Mouse (Mus musculus) adrenal gland, adult 8-10 months (tissue): ENCODE measurements around the gene Gm29094. TPM values are rescaled to one million over a fixed set of nuclear protein-coding genes. Genes with fewer than 3 reads are reported as not detected.
"Not testable (repeated sequence)": the region's sequence is repeated elsewhere in the genome, so short reads cannot be mapped to it uniquely, and the experiment has no call there.

ENCODE experiments used
- DNase-seq: peaks from one replicate; pipeline ENCODE4 v3.0.0; 2022
- total RNA-seq, 4 experiments: library from RNA; stranded (reverse); gene quantifications; 2 replicates each; pipeline ENCODE4 v1.2.4; 2022

Gm29094 gene
- not detected for total RNA-seq

DNA sequence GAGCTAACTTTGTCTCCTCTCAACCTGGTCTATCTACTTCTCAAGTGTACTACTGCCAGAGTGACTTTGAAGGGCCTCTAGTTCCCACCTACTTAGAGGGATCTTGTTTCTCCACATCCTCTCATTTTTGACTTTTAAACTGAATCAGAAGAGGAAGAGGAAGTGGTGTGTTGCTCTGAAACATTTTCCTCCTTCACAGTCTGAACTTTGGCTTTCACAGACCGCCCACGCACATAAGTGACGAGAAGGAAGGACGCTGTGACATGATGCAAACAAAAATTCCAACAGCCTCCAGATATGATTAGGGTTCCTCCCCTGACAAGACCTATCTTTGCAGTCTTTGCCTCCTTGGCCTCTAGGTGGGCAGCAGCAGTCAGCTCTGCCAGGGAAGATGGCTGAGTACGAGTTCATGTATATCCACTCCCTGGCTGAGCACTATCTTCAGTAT lies at the start of gene Gm29094, which contains the start of gene Bcl2a1b:
Gene Gm29094 (plus strand): TSS at position 411 of the 448 bp plus-strand sequence.
Gene Bcl2a1b (plus strand): TSS at position 241 of the 448 bp plus-strand sequence.
- not testable (repeated sequence) for DNase-seq

DNA sequence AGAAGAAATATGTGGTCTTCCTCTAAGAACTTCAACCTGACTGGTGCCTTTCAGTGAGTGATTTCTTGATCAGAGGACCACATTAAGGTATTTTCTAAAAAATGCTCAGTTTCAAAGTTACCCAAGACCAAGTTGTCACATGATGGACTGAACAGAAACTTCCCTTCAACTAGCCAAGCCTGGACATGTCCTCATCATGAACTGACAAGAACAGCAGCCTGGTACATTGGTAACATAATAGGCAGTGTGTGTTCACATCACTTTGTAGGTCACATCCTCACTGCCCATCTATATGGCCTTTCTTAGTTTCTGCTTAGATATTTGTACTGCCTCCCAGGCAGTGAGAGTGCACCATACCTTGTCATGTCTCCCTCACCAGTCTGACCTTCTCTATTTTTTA lies 26.6 kb upstream of the Gm29094 start:
- DNase-seq, result not testable (repeated sequence)

DNA sequence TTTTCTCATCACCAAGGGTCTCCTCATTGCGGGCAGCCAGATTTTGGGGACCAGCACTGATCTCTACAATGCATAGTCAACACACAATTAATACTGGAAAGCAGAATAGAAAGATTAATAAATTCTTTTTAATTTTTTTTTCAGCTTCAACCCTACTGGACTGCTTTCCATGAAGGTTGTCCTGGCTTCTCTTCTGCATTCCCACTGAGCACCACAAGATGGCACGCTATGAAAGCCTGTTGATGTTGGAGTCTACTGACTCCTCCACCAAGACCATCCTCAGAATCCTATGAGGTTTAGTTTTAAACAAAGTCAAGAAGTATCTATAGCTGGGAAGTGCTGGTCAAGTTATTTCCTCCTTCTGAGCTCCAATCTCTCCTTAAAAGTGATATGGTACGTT lies 20.3 kb upstream of the Gm29094 start:
- peak; percentile 36 for DNase-seq

DNA sequence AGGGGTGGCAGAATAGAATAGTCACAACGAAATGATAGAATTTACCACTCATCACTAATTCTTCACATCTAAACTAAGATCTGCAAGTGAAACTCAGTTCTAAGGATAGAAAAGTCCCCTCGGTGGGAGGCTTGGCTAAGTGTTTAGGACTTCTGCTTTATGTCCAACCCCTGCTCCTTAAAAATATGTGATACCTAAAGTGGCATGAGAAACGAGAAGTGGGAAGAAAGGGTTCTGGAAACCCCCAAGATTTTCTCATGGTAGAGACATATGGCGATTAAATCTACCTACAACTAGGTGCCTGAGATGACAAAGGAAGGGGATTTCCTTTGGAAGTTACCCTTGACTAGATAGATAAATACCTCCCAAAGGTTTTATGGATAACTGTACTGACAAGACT lies 19.7 kb upstream of the Gm29094 start:
- not testable (repeated sequence) for DNase-seq

DNA sequence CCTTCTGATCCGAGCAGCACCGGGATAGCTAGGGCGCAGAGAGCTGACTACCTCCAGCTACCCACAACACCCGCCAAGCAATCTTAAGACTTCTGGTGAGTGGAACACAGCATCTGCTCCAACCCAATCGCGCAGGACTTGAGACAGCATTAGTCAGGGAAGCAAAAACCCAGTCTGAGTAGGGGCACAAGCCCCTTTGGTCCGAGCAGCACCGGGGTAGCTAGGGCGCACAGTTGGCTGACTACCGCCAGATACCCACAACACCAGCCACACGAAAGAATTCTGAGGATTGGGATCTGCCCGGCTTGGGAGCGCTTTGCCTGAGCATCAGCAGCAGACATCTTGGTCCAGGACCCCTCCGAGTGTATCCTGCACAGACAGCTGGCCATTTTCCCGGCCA lies 12.2 kb upstream of the Gm29094 start:
- DNase-seq, result not testable (repeated sequence)

DNA sequence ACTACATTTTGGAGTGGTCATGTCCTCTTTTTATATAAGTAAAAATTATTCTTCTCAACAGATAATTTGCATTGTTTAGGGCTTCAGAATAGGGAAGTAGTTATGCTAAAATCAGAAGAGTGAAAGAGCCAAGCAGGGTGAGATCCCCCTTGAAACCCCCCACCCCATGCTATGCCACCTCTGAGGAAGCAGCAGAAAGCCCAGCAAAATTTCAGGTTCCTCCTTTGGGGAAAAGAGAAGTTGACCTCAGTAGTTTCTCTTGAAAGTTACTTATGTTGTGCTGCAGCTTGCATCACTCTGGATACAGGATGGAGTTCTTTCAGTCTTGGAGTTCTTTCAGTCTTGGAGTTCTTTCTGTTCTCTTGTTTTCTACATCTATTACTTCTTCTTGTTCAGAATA lies 3.7 kb upstream of the Gm29094 start:
- DNase-seq, result not testable (repeated sequence)

DNA sequence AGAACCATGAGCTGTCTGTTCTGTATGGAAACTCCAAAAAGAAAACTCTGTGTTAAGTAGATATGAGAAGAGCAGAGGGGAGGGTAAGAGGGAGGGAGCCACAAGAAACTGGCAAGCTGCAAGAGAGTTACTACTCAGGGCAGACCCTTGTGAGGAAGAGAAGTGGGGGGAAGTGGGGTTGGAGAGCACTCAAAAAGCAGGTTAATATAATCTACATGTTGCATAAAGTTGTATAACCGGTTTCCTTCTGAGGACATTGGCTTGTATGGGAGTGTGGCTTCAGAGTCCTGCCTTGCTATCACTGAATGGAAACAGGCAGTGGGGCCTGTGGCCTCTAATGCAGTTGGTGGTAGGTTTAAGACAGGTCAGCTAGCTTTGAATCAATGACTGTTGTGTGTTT lies 1.7 kb upstream of the Gm29094 start:
- not testable (repeated sequence) for DNase-seq

DNA sequence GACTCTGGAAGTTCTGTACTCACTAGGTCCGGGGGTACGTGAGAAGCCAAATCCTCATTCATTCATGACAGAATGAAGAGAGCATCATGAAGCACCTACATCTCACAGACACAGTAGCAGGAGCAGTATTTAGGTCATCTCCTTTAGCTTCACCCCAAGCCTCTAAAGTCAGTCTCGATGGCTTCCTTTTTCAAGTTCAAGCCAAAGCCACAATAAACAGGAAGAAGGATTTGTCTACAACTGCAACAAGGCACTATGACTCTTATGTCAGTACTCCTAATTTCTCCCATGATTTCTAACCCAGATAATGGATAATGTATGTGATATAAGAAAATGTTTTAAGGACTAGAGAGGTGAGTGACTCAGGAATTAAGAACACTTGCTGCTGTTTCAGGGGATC lies 830 bp upstream of the Gm29094 start:
- DNase-seq, result not testable (repeated sequence)

DNA sequence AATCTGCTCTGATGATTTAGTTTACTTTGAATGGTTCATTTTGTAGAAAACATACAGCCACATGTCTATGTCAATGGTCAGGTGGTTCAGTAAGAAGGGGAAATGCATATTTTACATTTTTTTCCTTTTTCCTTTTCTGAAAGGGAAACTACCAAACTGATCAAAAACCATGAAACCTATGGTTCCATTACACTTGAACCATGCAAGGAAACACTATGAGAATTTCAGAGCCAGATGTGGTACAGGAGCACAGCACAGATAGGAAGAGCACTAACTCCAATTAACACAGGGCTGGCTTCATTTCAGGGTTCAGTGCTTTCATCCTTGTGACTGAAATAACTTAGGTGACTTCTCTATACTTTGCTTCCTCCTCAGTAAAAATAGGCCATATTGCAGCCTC lies 3.1 kb downstream of the Gm29094 start:
- DNase-seq, result not testable (repeated sequence)

DNA sequence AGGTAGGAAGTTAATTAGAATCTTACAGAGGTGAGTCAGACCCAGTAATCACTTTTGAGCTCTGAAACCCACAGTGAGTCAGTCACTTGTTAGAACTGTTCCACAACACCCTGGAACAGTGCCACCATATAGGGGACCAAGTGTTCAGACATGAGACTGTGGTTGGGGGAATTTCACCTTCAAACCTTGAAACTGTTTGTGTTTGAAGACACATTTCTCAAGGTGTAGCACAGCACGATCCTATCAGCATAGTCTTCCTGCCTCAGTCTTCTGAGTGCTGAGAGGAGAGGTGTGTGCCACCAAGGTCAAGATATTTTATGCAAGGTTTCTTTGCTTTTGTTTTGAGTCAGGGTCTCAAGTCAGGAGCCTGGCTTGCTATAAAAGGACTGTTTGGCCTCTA lies 9.8 kb downstream of the Gm29094 start:
- not testable (repeated sequence) for DNase-seq

DNA sequence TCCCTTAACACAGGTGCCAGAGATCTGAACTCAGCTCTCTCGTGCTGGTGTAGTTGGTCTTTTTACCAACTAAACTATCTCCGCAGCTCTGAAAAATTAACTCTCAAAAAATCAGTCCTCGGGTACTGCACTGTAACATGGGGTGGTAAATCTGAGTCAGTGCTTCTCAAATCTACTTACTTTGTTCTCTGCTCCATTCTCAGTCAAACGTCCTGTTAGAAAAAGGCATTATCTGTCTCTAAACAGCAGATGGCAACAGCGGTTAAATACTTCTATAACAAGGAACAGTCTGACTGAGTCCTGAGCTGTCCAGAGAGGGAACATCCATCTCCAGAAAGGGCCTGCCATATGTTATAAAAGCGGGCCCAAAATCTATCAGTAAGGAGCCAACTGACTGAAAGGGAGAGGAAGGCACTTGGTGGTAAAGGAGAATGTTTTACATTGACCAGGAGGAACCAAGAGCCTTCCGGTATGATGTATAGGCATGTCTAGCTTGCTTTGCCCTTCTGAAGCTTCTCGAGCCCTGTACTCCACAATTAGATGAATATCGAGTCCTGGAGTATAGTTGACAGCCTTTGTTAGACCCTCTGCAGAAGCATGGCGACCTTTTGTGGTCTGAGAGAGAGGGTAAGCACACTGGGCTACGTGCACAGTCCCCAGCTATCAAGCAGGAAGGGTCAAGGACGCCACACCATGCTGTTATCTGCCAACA lies 11.3 kb downstream of the Gm29094 start, which contains the start of gene Mthfs:
Gene Mthfs (plus strand): TSS at position 324 of the 712 bp plus-strand sequence.
- not testable (repeated sequence) for DNase-seq

DNA sequence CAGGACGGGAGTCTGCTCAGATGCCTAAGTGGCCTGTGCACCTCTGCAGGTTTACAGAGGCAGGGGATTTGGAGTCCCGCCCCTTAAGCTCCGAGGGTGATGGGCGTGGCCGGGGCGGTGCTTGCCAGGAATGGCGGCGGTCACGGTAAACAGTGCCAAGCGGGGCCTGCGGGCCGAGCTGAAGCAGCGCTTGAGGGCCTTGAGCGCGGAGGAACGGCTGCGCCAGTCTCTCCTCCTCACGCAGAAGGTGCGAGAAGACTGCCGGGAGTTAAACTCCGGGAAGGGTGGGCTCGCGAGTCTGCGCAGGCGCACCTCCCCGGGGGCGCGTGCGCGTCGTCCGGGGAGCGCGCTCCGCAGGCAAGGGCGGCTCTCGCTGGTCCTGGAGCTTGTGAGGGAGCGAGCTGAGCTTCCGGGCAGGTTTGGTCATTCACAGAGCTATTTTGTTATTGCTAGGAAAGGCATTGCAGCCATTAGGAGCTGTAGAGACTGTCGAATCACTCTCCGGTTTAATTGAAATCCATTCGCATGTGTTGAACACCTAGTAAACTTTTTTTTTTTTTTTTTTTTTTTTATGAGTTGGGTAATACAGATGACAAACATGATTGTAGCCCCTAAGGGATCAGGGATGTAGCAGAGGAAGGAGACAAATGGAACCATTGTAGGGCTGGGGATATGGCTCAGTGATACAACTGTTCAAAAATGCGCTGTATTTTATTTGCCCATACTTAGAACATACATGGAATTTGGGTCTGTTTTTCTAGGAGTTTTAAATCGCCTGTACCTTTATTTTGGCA lies 12.1 kb downstream of the Gm29094 start:
- peak; percentile 86 for DNase-seq

DNA sequence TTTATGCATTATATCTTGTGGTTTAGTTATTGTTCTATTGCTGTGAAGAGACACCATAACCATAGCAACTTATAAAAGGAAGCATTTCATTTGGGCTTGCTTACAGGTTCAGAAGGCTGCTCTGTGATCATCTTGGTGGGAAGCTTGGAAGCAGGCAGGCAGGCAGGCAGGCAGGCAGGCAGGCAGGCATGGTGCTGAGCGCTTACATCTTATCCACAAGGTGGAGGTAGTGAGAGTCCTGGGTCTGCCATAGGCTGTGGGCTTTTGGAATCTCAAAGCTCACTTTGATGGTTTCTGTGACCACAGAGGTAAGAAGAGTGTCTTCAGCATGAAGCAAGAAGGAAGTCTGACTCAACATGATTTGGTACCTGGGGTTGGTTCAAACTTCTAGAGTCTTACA lies 13.2 kb downstream of the Gm29094 start:
- not testable (repeated sequence) for DNase-seq

DNA sequence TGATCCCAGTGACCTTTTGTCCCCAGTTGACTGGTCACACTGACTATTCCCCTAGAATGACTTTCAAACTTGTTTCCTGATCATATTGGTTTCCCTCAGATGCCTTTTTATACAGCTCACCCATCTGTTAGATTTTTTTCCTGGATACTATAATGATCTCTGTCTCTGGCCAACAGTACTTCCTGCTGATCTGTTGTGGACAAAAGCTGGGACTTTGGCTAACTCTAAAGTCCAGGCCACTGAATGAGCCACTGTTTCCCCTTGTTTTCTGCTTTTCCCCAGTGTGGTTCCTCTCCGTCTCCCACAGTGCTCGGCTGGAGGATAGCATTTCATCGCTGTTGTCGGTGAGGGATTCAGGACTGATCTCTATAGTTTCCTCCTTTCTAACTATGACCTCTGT lies 19.0 kb downstream of the Gm29094 start:
- not testable (repeated sequence) for DNase-seq

DNA sequence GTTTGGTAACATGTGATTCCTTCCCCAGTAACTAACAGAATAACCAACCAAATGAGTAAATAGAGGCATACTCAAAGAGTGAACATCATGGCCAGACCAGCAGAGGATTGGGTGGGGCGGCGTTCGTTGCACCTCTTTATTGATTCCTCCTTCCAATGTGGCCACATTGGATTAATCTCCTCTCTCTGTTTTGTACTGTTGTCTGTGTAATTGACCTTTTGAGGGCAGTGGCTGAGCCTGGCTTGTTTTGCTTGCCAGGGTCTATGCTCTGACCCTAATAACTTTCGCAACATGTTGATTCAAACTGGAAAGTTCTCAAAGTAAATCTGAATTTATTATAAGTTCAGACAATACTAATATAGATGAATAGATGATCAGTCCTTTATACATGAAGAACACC lies 20.5 kb downstream of the Gm29094 start:
- DNase-seq, result not testable (repeated sequence)

DNA sequence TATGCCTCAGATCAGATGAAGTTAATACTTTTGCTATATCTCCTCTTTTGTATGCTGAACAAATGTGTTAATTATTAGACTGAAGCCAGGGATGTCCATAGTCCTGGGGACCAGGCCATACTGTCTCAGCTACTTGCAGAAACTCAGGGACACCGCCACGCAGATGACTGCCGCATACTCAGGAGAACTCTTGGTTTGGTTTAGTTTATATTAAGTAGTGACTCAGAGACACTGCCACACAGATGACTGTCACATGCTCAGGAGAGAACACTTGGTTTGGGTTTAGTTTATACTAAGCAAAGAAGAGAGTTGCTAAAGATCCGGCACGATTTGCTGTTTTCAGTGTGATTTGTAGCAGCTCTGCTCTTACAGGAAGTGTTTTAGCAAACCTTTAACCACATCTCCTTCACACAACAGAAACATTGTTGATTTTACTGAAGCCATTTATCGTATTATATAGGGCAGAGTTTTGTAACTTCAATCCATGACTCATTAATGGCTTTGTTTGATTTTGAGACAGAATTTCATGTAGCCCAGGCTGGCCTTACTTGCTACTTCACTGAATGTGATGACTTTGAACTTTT lies 21.6 kb downstream of the Gm29094 start:
- DNase-seq, result not testable (repeated sequence)

DNA sequence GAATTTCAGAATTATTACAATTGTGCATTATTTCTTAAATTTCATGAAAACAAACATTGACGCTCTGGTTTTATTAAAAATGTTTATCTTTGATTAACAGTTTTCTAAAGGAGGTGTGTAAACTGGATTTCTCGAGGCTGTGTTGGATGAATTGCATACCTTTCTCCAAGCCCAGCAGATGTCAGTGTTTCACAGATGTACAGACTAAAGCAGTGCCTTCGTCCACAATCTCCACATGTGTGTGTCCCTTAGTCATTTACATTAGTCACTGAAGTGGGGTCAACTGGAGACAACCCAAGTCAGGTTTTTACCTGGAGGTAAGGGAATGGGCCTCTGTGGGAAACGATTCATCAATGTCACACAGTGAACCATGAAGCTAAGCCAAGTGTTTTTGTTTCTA lies 26.9 kb downstream of the Gm29094 start:
- DNase-seq, result no peak

DNA sequence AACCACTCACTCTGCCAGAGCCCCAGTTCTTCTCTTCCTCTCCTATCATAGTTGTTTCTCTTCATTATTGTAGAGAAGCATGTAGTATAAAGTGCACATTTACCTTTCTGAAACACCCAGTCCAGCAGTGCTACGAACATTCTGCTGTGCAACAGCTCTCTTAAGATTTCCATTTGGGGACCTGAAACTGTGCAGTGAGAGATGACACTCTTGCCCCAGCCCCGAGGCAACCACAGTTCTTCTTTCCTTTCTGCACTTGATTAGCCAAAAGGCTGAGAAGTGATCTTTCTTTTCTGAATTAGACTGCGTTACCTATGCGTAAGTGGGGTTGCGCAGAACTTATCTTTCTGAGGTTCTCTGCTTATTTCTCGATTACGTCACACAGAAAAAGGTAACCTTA lies 28.9 kb downstream of the Gm29094 start:
- no peak for DNase-seq

DNA sequence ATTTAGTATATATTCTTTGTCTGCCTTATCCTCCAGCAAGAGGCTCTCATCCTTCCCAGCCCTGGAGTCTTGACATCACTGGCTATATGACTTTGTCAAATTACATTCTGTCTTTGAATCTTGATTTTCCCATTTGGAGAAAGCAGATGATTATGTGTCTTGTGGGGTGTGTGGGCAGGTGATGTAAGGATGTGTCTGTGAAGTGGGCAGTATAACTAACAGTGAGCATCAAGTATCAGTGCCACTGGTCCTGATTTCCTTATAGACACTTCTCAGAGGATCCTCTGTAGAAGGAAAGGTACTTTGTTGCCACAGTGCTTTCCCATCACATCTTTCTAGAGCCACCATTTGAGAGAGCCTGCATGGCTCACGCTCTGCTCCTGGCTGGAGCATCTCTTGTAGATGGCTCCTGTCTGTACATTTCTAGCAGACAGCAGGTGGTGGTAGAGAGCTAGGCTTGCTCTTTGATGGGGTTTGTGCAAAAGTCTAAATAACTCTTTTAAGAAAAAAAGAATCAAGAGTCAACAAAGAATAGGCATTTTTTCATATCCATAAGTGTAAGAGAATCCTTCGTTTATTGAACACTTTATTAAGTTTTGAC lies 31.8 kb downstream of the Gm29094 start:
- not testable (repeated sequence) for DNase-seq

DNA sequence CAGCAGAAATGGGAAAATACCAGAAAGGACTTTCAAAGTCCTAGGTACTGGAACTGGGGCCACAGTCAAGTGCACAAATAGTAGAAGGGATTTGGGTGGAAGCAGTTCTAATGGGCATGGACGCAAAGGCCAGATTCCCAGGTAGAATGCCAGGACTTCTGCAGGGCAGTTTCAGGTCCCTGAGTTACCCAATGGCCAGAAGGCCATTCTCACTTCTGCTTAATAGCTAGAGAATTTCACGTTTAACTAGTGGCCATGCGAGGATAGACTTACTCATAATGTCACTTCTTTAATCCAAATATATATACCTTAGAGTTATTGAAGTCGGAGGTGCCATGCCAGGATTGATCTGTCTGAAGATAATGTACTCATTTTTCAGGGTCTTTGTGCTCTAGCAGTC lies 38.0 kb downstream of the Gm29094 start:
- DNase-seq, result not testable (repeated sequence)

DNA sequence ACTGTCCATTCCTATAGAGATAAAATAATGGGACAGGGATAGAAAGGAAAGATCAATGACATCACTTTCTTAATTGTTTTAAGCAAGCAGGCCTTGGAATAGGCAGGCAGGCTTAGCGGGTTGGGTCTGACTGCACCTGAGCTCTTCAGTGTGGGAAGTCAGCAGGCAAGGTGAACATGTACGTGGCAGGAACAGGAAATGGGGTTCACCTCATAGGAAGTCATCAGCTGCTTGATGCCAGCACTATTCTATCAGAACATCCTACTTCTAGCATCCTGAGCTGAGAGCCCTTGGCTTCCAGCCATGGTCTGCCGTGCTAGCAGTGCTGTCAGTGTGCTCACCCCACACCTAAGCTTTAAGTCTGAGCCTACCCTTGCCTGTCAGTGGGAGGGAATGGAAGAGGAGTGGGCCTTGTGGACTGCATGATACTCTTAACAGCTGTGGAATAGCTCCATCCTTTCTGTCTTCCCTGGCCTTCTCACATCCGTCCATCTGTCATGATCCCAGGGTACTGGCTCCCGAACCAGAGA lies 39.9 kb downstream of the Gm29094 start:
- not testable (repeated sequence) for DNase-seq

DNA sequence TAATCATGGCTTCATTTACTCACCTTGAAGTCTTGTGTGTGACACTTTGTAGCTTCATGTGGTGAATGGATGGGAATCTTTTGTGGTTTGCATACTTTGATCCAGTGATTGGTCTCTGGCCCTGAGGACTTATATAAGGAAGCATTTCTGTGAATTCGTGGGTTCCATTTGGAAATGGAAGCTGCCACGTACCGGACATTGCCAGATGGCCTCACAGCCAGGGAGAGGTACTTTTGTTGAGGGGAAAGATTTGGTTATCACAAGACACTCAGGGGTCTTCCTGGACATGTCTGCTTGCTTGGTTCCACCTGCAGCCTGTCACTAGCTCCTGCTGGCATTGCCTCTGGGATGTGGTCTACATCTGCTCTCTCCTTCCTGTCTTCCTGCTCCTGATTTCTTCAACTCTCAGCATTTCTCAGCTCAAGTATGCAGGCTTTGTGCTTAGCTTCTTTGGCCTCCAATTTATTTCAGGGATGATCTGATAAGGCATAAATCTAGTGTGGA lies 41.4 kb downstream of the Gm29094 start:
- DNase-seq, result not testable (repeated sequence)
